Mouse (Mus musculus): ENCODE results near the gene Tmcc1.
"Not testable (repeated sequence)": the region's sequence is repeated elsewhere in the genome, so short reads cannot be mapped to it uniquely, and the experiment has no call there.

The Tmcc1 gene

DNA sequence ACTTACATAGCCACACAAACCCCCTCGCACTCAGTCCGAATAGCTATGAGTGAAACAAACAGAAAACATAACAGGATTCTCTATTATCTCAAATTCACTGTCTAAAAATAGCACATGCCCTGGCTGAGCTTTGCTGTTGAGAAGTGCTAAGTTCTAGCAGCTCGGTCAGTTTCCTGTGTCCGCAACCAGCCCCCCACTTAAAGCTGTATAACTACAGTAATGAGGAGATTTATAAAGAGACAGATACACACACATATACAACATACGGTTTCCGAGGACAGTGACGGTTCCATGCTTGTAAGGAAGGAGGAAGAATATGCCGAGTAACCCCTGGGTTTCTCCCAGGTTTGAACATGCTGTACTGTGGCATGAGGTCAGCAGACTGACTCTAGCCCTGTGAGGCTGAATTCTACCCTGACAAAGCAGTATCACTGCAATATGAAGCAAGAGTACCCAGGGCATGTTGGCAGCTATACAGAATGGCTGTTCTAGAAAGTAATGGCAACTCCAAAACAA is 120.5 kb downstream of the Tmcc1 start:
- peak; percentile 56 for DNase-seq

DNA sequence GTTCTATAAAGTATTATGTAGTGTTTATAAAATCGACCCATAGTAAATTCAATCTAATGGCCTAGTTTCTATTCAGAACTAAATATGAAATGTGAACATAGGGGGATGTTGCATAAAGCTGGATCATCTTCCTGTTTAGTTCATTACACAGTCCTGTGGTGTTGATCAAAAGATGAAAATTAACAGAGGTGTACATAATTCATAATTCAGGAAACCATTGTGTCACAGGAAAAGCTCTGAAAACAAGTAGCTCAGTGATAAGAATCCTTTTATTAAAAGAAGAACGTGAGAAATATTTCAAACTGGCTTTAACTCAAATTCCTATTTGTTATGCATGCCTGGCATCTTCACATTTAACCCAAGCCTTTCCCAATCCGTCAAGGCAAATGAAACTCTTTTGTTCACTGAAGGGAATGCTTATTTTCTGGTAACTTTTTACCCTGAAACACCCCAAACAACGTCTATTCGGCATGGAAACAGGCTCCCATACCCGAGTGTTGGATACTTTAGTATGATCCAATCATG is 121.0 kb downstream of the Tmcc1 start:
- DNase-seq = no peak

DNA sequence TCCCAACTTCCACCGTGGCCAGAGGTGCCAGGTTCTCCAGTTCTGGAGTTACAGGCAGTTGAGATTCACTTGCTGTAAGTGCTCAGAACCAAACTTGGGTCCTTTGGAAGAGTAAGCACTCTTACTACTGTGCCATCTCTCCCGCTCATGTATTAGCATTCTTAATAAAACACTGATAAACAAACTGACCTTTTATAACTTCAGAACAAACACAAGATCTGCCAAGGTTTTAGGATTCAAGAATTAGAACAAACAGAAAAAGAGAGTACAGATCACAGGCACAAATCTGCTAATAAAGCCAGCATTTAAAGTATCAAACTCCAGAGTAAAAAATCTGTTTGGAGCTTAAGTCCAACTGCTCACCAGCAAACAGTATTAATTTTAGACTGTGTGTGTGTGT is 121.5 kb downstream of the Tmcc1 start:
- DNase-seq = no peak

DNA sequence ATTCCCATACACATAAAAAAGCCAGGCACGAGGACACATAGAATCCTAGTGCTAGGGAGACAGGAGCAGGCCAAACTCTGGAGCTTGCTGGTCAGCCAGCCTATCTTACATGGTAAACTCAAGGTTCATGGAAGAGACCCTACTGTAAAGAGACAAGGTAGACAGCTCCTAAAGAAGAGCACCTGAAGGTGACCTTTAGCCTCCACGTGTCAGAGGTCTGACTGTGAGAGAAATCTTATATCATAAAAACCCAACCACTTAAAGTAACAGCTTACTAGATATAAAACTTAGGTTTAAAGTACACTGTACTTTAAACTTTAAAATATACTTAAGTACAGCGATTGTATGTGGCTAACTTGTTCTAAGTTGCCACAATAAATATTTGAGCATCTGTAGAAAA is 122.7 kb downstream of the Tmcc1 start:
- DNase-seq = no peak

DNA sequence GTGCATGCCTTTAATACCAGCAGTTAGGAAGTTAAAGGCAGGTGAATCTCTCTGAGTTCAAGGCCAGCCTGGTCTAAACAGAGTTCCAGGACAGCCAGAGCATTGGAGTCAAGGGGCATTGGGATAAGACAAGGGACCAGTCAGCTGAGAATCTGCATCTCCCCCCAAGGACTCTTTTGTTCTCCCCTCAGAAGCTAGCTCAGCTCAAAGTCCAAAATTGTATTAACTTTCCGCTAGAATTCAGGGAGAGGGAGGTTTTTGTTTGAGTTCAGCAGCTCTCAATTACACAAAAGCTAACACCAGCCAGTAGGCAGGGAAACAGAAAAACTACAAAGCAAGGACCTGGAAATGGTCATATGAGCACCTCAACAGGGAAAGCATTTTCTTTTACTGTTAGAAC is 129.8 kb downstream of the Tmcc1 start:
- no peak for DNase-seq

DNA sequence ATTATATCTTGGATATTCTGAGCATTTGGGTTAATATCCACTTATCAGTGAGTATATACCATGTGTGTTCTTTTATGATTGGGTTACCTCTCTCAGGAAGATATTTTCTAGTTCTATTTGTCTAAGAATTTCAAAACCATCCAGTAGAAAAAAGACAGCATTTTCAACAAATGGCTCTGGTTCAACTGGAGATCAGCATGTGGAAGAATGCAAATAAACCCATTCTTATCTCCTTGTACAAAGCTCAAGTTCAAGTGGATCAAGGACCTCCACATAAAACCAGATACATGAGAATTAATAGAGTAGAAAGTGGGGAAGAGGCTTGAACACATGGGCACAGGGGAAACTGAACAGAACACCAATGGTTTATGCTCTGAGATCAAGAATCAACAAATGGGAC is 133.7 kb downstream of the Tmcc1 start:
- not testable (repeated sequence) for DNase-seq

DNA sequence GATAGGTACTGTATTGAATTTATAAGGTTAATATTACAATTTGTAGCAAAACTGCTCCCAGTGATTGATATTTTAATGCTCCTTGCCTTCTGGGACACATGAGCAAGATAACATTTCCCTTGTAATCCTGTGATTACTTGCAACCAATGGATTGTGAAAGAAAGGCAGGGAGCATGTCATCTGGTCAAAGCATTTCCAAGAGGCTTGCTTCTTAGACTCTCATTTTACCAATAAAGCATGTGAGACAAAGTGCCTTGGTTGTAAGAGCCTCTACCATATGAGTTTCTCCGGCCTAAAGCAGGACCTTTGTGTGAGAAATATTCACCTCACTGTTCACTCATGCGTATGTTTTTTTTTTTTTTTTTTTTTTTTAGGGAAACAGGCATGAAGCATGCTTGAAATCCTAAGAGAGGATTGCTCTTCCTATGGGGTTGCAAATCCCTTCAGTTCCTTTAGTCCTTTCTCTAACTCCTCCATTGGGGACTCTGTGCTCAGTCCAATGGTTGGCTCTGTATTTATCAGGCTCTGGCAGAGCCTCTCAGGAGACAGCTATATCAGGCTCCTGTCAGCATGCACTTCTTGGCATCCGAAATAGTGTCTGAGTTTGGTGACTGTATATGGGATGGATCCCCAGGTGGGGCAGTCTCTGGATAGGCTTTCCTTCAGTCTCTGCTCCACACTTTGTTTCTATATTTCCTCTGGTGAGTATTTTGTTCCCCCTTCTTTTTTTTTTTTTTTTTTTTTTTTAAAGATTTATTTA is 134.6 kb downstream of the Tmcc1 start:
- no peak for DNase-seq

GRCm38 (mm10) chr6:116056676-116057264 is 136.5 kb downstream of the Tmcc1 start:
- DNase-seq = peak; percentile 57

- DNase-seq = no peak
Observed at GRCm38 (mm10) chr6:116055766-116056165, 137.5 kb downstream of the Tmcc1 start.

GRCm38 (mm10) chr6:116055001-116055471 is 138.2 kb downstream of the Tmcc1 start:
- no peak for DNase-seq

DNA sequence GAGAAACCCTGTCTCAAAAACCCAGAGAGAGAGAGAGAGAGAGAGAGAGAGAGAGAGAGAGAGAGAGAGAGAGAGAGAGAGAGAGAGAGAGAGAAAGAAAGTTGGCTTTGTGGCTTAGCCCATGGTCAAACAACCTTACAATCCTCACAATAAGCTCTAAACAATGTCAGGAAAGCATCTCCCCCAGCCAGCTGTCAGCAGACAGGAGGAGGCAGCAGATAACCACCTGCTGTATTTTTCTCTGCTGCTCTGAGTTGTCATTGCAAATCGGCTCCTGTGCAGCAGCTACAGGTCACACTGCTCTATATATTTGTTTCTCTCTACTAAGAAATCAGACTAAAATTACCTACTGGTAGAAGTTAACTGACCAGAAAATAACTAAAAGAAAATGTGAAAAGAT is 145.4 kb downstream of the Tmcc1 start:
- no peak for DNase-seq

GRCm38 (mm10) chr6:116047366-116047765 is 145.9 kb downstream of the Tmcc1 start:
- DNase-seq = no peak

DNA sequence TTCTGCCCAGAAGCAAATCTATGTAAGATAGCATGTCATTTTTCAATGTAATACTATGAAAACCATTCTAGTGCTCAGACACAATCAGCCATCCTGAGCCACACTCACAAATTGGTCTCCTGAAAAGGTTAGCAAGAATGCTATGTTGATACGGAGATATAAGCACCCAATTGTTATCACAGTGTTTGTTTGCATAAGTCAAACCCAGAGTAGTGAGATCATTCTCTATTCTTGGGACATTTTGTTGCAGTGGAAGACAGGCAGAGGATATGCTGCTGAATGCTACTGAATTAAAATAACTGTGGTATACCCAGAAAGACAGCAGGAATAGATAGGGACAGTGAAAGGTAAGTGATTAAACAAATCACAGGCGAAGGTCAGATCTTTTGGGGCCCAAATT is 149.2 kb downstream of the Tmcc1 start:
- DNase-seq = no peak

DNA sequence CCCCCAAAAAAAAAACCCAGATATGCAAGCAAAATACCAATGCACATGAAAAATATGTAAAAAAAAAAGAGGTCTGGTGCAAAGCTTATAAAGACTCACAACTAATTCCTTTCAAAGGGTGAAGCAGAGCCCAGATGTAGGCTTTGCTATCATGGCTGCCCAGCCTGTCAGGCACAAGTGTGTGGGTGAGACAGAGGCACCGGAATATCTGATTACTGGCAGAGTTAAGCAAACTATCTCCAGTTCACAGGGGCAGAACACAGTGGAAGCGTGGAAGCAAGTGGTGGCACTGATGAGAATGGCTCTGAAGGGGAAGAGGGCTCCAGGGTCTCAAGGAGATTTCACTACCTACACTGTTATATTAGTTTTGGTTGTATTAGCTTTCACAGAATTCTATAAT is 155.1 kb downstream of the Tmcc1 start:
- no peak for DNase-seq

- no peak for DNase-seq
Observed at GRCm38 (mm10) chr6:116037281-116037831, 155.9 kb downstream of the Tmcc1 start.

DNA sequence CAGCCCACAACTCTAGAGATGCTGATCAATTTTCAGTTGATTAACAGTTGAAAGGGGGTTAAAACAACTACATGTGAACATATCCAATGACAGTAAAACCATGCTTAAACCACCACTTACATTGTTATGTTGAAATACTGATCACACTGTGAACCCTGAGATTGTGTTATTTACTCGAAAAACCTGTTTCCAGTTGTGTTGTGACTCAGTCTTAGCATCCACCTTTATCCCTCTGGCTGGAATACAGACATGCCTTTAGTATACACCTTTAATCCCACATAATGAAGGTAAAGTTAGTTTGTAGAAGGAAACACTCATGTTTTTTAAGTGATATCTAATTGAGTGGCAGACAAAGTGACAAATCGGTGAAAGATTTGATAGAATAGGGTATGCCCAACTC is 156.7 kb downstream of the Tmcc1 start:
- no peak for DNase-seq

DNA sequence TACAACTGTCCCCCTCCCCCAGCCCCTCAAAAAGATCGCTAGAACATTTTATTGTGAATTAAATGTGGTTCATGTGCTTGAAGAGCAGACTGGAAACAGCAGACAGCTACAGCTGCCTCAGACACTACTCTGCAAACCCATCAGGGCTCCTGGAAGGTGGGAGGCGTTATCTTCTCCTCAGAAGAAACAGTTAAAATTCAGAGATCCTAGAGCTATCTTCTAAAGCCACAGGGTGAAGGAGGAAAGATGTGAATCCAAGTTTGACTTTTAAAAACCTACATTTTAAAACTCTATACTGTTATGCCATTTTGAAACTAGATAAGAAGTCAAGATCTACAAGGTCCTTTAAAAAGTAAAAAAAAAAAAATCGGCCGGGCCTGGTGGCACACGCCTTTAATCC is 162.2 kb downstream of the Tmcc1 start:
- DNase-seq = no peak

DNA sequence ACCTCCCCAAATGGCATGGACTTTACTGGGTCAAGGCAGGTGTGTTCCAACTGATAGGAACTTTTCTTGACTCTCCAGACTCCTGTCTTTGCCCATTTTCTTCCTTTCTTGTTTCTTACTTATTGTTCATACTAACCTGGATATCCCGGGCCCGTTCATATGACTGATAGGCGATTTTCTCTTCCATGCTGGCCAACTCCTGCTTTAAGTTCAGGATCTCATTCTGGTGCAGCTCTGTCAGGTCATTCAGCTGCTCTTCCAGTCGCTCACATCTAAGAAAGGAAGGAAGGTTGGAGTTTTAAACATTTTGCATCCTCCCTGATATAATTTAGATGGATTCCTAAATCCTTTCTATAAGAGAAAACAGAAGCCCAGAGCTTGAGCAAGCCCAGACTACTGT is 168.6 kb downstream of the Tmcc1 start:
- DNase-seq = no peak

GRCm38 (mm10) chr6:116021961-116022485 is 171.3 kb downstream of the Tmcc1 start:
- DNase-seq = no peak

DNA sequence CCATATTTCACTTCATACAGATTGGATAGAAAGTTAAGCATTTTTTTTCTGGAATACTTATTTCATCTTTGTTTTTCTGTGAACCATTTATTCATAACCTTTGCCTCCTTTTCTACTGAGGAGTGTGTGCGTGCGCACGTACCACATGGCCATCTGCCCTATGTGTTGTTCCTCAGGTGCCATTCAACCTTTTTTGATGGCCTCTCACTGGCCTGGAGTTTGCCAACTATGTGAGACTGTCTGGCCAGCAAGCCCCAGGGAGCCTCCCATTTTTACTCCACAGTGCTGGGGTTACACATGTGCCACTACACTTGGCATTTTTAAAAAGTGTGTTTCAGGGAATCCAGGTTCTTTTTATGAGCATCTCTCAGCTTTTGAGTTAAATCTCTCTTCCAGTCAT is 177.4 kb downstream of the Tmcc1 start:
- DNase-seq = no peak

DNA sequence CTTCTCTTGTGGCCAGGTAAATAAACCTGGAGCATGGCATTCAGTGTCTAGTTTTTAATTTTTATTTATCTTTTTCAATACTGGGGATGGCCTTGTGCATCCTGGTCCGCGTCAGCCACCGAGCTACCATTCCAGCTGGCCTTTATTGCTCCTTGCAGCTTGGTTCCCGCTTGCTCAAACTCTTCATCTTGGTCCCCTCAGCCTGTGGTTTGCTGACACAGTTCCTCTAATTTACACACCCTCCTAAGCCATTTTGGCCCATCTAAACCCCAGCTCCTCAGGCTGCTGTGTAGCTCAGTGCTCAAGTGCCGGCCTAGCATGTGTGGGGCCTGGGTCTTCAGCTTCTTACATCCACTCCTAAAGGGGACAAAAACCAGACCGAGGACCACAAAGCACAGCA is 179.2 kb downstream of the Tmcc1 start:
- no peak for DNase-seq

- DNase-seq = no peak
Observed at GRCm38 (mm10) chr6:116013687-116014086, 179.6 kb downstream of the Tmcc1 start.

- peak; percentile 91 for DNase-seq
Observed at GRCm38 (mm10) chr6:116010541-116010940, 182.7 kb downstream of the Tmcc1 start.

DNA sequence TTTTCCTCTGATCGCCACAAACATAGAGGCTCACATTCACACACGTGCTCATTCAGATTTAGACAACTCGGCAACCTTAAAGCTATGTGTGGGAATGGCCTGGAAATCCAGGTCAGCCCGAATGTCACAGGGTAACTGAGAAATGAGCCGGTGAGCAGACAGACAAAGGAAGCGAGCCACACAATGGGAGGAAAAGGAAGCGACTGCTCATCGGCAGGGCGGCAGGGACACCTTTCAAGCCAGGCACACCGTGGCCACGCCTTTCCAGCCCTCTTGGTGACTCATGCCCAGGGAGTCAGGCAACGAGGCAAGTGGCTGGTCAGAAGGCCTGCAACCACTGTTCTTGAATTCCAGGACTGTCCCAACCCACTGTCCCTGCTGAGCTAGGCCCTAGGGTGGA is 183.9 kb downstream of the Tmcc1 start:
- peak; percentile 76 for DNase-seq
